Mouse (Mus musculus): Measurements from ENCODE around the gene Arhgef12.
"Not testable (repeated sequence)": the region's sequence is repeated elsewhere in the genome, so short reads cannot be mapped to it uniquely, and the experiment has no call there.

The Arhgef12 gene

DNA sequence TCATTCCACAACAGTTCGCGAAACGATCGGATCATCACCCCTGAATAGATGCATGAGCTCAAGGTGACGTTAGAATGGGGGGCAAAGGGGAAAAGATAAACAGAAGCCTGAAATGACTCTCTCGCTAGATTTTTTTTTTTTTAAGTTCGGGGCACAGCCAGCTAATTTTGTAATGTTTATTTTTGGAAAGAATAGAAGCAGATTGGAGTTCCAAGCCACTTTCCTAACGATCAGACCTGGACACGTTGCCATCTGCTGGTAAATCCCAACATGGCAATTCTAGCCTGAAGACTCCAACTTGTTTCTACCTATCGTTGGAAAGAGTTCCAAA, at the start of gene Arhgef12:
Arhgef12 (minus strand) TSS at position 53 of the 331 bp plus-strand sequence.
- no peak for DNase-seq (ENCODE audit: low spot score)

DNA sequence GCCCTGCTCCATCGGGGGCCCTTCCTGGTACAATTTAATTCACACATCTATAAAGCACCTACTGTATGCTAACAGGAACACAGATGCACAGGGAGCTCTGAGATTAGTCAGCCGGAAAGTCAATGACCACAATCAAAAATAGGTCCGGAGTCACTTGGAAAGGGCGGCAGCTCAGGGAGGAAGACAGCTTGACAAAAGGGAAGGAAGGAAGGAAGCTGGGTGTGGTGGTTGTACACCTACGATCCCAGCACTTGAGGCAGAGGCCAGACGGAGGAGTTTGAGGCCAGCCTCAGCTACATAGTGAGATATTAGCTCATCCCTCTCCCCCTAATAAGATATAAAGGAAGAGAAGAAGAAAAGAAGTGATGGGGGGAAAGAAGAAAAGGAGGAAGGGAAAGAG, 48.9 kb upstream of the Arhgef12 start:
- DNase-seq (ENCODE audit: low spot score): no peak

DNA sequence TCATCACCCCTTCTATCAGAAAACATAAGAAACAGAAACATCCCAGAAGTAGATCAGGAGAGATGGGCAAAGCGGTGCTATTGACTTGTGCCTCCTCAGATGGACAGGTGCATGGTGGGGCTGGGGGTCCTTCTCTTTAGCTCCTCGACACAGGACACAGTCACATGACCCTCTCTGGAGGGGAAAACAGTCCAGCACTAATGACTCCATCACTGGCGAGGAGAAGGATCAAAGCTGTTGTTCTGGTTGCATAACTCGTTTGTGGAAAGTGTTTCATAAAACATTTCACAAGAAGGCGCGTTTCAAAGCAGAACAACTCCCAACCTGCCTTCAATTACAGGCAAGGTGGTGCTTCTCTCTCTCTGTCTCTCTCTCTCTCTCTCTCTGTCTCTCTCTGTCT, 44.7 kb upstream of the Arhgef12 start:
- DNase-seq (ENCODE audit: low spot score): no peak

DNA sequence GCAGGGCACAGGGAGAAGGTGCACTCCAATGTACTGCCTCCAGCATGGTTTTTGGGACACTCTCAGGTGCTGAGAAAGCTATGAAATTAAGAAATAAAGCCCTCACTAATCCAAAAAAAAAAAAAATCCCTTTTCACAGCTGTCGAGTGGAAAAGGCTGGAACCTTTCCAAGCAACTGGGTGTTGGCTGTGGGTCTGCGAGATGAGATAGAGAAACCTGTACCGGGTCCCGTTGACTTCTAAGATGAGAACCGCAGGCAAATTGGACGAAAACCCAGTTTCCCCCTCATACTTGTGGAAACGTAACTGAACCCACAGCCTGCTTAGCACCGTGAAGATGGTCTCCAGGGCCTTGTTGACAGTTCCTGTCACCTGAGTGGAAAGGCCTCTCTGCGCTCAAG, 43.9 kb upstream of the Arhgef12 start:
- DNase-seq (ENCODE audit: low spot score): no peak

DNA sequence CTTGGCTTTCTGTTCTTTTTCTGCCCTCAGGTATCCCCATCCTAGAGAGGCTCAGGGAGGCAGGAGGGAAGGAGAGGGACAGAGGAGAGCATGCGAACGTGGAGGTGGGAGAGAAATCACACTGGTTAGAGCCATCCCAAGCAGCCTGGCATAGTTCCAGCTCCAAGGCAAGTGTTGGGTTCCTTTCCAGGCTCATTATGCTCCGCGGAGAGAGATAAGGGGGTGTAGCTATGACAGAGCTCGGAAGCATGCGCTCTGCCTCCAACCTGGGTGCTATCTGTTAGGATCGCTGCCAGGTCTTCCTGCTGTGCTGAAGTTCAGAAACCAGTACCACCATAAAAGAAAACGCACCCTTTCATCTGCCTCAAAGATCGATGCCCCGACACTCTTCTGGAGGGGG, 43.0 kb upstream of the Arhgef12 start:
- DNase-seq (ENCODE audit: low spot score): peak; percentile 29

DNA sequence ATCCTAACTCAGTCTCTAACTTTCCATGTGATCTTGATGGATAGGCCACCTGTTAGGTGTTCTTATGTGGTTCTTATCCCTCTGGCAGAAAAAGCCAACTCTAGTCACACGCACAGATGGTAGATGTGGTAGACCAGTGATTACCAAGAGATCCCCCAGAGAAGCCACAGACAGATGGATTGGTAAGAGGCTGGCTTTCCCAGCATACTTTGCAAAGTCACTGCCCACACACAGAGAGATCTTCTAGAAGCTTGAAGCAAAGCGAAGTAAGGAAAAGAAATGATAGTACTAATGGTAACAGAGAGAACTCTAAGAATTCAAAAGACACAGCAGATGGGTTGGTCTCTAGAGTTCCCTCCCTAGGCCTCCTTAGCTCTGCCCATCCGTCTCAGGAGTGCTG, 42.5 kb upstream of the Arhgef12 start:
- no peak for DNase-seq (ENCODE audit: low spot score)

GRCm38 (mm10) chr9:43145196-43145595, 38.2 kb upstream of the Arhgef12 start:
- no peak for DNase-seq (ENCODE audit: low spot score)

GRCm38 (mm10) chr9:43144206-43144810, 37.3 kb upstream of the Arhgef12 start:
- no peak for DNase-seq (ENCODE audit: low spot score)

GRCm38 (mm10) chr9:43141839-43142238, 34.8 kb upstream of the Arhgef12 start:
- peak; percentile 56 for DNase-seq (ENCODE audit: low spot score)

- DNase-seq (ENCODE audit: low spot score): no peak
These were observed 26.5 kb upstream of the Arhgef12 start for GRCm38 (mm10) chr9:43133525-43133924.

GRCm38 (mm10) chr9:43132380-43132779, 25.3 kb upstream of the Arhgef12 start:
- DNase-seq (ENCODE audit: low spot score): no peak

- no peak for DNase-seq (ENCODE audit: low spot score)
These were observed 24.9 kb upstream of the Arhgef12 start for GRCm38 (mm10) chr9:43131940-43132339.

DNA sequence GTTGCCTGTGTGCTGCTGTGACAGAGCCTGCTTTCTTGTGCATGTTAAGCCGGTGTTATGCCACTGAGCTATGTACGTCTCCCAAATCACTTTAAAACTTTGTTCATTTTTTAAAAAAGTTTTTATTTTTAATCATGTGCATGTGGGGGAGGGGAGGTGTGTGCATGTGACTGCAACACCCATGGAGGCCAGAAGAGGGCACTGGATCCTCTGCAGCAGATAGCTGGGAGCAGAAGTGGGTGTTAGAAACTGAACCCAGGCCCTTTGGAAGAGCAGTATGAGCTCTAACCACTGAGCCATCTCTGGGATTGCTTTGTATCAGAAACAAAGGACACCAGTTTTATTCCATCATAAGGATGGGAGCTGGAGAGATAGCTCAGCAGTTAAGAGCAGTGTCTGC, 23.6 kb upstream of the Arhgef12 start:
- no peak for DNase-seq (ENCODE audit: low spot score)

- DNase-seq (ENCODE audit: low spot score): peak; percentile 47
These were observed 20.2 kb upstream of the Arhgef12 start for GRCm38 (mm10) chr9:43127101-43127787.

- DNase-seq (ENCODE audit: low spot score): no peak
These were observed 15.3 kb upstream of the Arhgef12 start for GRCm38 (mm10) chr9:43122379-43122778.

- DNase-seq (ENCODE audit: low spot score): not testable (repeated sequence)
These were observed 14.9 kb upstream of the Arhgef12 start for GRCm38 (mm10) chr9:43121948-43122347.

GRCm38 (mm10) chr9:43116997-43117336, 9.9 kb upstream of the Arhgef12 start:
- DNase-seq (ENCODE audit: low spot score): no peak

- peak; percentile 73 for DNase-seq (ENCODE audit: low spot score)
These were observed 9.3 kb upstream of the Arhgef12 start, which contains the start of gene Tmem136 for GRCm38 (mm10) chr9:43116134-43116996. Gene Tmem136, minus strand, starts transcription at chr9:43116570.

- no peak for DNase-seq (ENCODE audit: low spot score)
These were observed 8.5 kb upstream of the Arhgef12 start for GRCm38 (mm10) chr9:43115431-43116133.

DNA sequence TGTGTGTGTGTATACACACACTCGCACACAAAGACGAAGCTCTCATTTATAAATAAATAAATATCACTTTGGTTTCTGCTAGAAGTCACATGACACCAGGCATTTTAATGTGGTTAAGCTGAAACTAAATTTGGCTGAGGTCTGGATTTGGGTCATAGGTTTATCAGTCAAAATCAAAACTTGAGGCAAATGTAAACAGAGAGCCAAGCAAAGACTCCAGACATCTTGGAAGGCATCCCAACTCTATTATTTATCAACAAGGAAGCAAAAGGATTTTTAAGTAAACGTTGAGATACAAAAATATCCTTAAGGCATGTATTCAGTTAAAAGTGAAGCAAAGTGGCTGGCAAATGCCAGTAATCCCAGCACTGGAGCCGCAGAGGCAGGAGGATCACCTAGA, 7.8 kb upstream of the Arhgef12 start:
- no peak for DNase-seq (ENCODE audit: low spot score)

- no peak for DNase-seq (ENCODE audit: low spot score)
These were observed 3.4 kb upstream of the Arhgef12 start for GRCm38 (mm10) chr9:43110286-43110980.

GRCm38 (mm10) chr9:43109125-43109524, 2.1 kb upstream of the Arhgef12 start:
- DNase-seq (ENCODE audit: low spot score): no peak

All from ovary, postnatal 36 days (tissue).